Mouse (Mus musculus) leukemia stem cell, adult 10-12 weeks (primary cell): ENCODE measurements around the gene Tgfbrap1. TPM values are rescaled to one million over a fixed set of nuclear protein-coding genes. Genes with fewer than 3 reads are reported as not detected.

Source experiments
- polyA plus RNA-seq: library from polyadenylated mRNA; stranded (reverse); fragments of >175 nt; gene quantifications from 2 replicates; pipeline ENCODE4 v1.2.3, GENCODE M21; 2012; ENCODE audit warnings: low replicate concordance

Gene Tgfbrap1
- 7.3 and 13.2 TPM in 2 replicates for polyA plus RNA-seq

GRCm38 (mm10) chr1:43098031-43098984 is at the start of gene Tgfbrap1, which contains the start of gene AI597479:
Tgfbrap1 (minus strand) TSS chr1:43098637.
AI597479 (plus strand) TSS chr1:43098710.

Other genes starting within 250 kb of the Tgfbrap1 start
- 27.5 and 37.1 TPM in 2 replicates for gene Mrps9, start 247.4 kb downstream of the Tgfbrap1 start, polyA plus RNA-seq
- gene Gpr45, start 145.8 kb downstream of the Tgfbrap1 start, polyA plus RNA-seq: 0.22 and 0.37 TPM in 2 replicates
- gene AI597479, start 73 bp upstream of the Tgfbrap1 start, polyA plus RNA-seq: 0.47 and 1.3 TPM in 2 replicates
- 0.22 and 0.41 TPM in 2 replicates for gene Fhl2, start 98.3 kb upstream of the Tgfbrap1 start, polyA plus RNA-seq